Mouse (Mus musculus): ENCODE measurements around the gene Farp1. TPM values are rescaled to one million over a fixed set of nuclear protein-coding genes. Genes with fewer than 3 reads are reported as not detected.

Farp1 gene
- polyA plus RNA-seq, 1 experiment from 2014 or later, result 36.8 TPM

DNA sequence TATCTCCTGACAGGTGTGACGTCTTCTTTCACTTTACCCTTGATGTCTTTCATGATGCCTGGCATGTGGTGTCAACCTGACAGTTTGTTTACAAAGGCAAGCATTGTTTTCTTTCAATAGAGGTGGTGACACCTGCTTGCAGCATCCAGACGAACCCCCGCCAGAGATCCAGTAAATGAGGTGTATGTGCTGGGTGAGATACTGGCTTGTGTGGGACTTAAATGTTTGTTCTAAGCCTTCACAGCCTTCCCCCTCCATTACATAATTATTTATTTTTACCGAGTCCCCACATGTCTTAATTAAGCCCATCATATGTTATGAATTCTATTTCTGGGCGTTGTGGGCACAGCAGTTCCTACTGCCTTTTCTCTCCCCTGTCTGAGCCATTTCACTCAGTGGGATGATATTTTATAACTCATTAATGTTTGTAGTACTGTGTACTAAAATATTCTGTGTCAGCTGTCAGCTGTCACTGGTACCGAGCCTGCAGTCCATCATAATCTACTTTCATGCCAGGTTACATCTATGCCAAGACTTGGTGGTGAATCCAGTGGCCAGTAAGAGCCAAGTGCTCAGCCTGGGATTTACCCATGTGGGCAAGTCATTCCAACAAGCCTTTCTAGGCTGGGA, 130.5 kb downstream of the Farp1 start:
- Histone ChIP-seq H3K9ac (no peak overlapping the region), H3K4me2 (no peak overlapping the region), H3K9me3 (ENCODE audit: low read depth, low read length) (no peaks in the 10 kb centered on the region), H3K27ac (ENCODE audit: low read depth) (peak overlapping the region; percentile 48; the same call in 1 of the 2 replicates), H3K4me1 (ENCODE audit: insufficient read depth) (no peaks in the 10 kb centered on the region), H3K4me3 (ENCODE audit: low read depth, low read length) (no peak overlapping the region), H3K36me3 (ENCODE audit: insufficient read depth) (no peaks in the 10 kb centered on the region), H3K27me3 (ENCODE audit: insufficient read depth, low read length) (no peaks in the 10 kb centered on the region)
- WGBS, result 58% methylated on average over 6 of the region's 6 CpGs
- DNase-seq, result no peak
- no peak for TF ChIP-seq CTCF (IDR thresholded peaks at IDR 0.05; ENCODE audit: low read depth)
- ATAC-seq (ENCODE audit: insufficient read depth), result no peak

GRCm38 (mm10) chr14:121166038-121166436, 131.0 kb downstream of the Farp1 start:
- no peaks in the 10 kb centered on the region for H3K27me3 ChIP-seq (ENCODE audit: insufficient read depth, low read length)
- no peak overlapping the region for H3K9ac ChIP-seq
- ATAC-seq (ENCODE audit: insufficient read depth) (no peak), DNase-seq (no peak)
- H3K4me3 ChIP-seq (ENCODE audit: low read depth, low read length), result no peak overlapping the region
- H3K27ac ChIP-seq (ENCODE audit: low read depth), result no peak overlapping the region
- H3K36me3 ChIP-seq (ENCODE audit: insufficient read depth), result no peaks in the 10 kb centered on the region
- TF ChIP-seq CTCF (IDR thresholded peaks at IDR 0.05; ENCODE audit: low read depth), result no peak
- H3K9me3 ChIP-seq (ENCODE audit: low read depth, low read length), result no peaks in the 10 kb centered on the region
- WGBS, result 72% methylated on average over 7 of the region's 7 CpGs
- H3K4me1 ChIP-seq (ENCODE audit: insufficient read depth), result no peaks in the 10 kb centered on the region
- no peak overlapping the region for H3K4me2 ChIP-seq

- 76% methylated on average over 3 of the region's 3 CpGs for WGBS
- no peaks in the 10 kb centered on the region for H3K9me3 ChIP-seq (ENCODE audit: low read depth, low read length)
These were observed 133.7 kb downstream of the Farp1 start for GRCm38 (mm10) chr14:121168716-121169115.

GRCm38 (mm10) chr14:121170321-121170720, 135.3 kb downstream of the Farp1 start:
- 45% methylated on average over 9 of the region's 9 CpGs for WGBS
- Histone ChIP-seq H3K9ac (no peak overlapping the region), H3K9me3 (ENCODE audit: low read depth, low read length) (no peaks in the 10 kb centered on the region), H3K4me2 (no peak overlapping the region), H3K27me3 (ENCODE audit: insufficient read depth, low read length) (no peaks in the 10 kb centered on the region), H3K27ac (ENCODE audit: low read depth) (peak overlapping the region; percentile 1), H3K36me3 (ENCODE audit: insufficient read depth) (0 out of 2 replicates have a peak, but pooled peaks cover 3% of the 10 kb centered on the region), H3K4me3 (ENCODE audit: low read depth, low read length) (no peak overlapping the region), H3K4me1 (ENCODE audit: insufficient read depth) (peaks cover 5% of the 10 kb centered on the region; the same call in 1 of the 2 replicates)
- no peak for DNase-seq
- TF ChIP-seq CTCF (IDR thresholded peaks at IDR 0.05; ENCODE audit: low read depth), result no peak
- no peak; the same call in 1 of the 2 replicates for ATAC-seq (ENCODE audit: insufficient read depth)

More at GRCm38 (mm10) chr14:121168716-121169115, 133.7 kb downstream of the Farp1 start:
- Histone ChIP-seq H3K4me2 (no peak overlapping the region), H3K9ac (no peak overlapping the region), H3K4me3 (ENCODE audit: low read depth, low read length) (no peak overlapping the region), H3K36me3 (ENCODE audit: insufficient read depth) (no peaks in the 10 kb centered on the region), H3K27ac (ENCODE audit: low read depth) (no peak overlapping the region), H3K4me1 (ENCODE audit: insufficient read depth) (0 out of 2 replicates have a peak, but pooled peaks cover 5% of the 10 kb centered on the region), H3K27me3 (ENCODE audit: insufficient read depth, low read length) (no peaks in the 10 kb centered on the region)
- no peak for TF ChIP-seq CTCF (IDR thresholded peaks at IDR 0.05; ENCODE audit: low read depth)
- DNase-seq (no peak), ATAC-seq (ENCODE audit: insufficient read depth) (no peak)

- H3K27ac ChIP-seq (ENCODE audit: low read depth), result peak overlapping the region; percentile 30; the same call in 1 of the 2 replicates
- ATAC-seq (ENCODE audit: insufficient read depth), result 0 out of 2 replicates have a peak, but pooled peaks have one; percentile 39
- H3K4me2 ChIP-seq, result no peak overlapping the region
- H3K9me3 ChIP-seq (ENCODE audit: low read depth, low read length), result no peaks in the 10 kb centered on the region
- no peaks in the 10 kb centered on the region for H3K27me3 ChIP-seq (ENCODE audit: insufficient read depth, low read length)
- WGBS, result 55% methylated on average over 19 of the region's 19 CpGs
- TF ChIP-seq CTCF (IDR thresholded peaks at IDR 0.05; ENCODE audit: low read depth), result no peak
- H3K4me3 ChIP-seq (ENCODE audit: low read depth, low read length), result no peak overlapping the region
- no peak overlapping the region for H3K9ac ChIP-seq
- H3K4me1 ChIP-seq (ENCODE audit: insufficient read depth), result peaks cover 9% of the 10 kb centered on the region; the same call in 1 of the 2 replicates
- DNase-seq, result no peak
- H3K36me3 ChIP-seq (ENCODE audit: insufficient read depth), result 0 out of 2 replicates have a peak, but pooled peaks cover 3% of the 10 kb centered on the region
These were observed 137.4 kb downstream of the Farp1 start for GRCm38 (mm10) chr14:121172065-121173036.

DNA sequence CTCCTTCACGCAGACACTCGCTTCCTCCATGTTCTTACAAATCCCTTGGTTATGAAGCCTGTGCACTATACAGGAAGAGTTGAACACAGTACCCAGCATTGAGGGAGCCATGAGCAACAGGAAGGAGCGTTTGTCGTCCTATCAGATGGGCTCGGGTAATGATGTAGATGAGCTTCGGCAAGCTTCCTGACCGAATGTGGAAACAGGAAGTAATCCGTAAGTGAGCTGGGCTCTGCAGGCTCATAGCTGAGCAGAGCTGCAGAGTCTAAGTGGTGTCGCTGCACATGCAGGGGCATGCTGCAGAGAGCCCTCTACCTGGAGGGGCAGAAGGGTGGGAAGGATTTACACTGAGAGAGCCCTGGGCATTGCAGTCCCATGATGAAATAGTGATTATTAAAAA, 140.4 kb downstream of the Farp1 start:
- Histone ChIP-seq H3K4me2 (no peak overlapping the region), H3K4me3 (ENCODE audit: low read depth, low read length) (no peak overlapping the region), H3K27me3 (ENCODE audit: insufficient read depth, low read length) (no peaks in the 10 kb centered on the region), H3K27ac (ENCODE audit: low read depth) (no peak overlapping the region), H3K36me3 (ENCODE audit: insufficient read depth) (0 out of 2 replicates have a peak, but pooled peaks cover 3% of the 10 kb centered on the region), H3K4me1 (ENCODE audit: insufficient read depth) (peaks cover 9% of the 10 kb centered on the region; the same call in 1 of the 2 replicates), H3K9ac (no peak overlapping the region), H3K9me3 (ENCODE audit: low read depth, low read length) (no peaks in the 10 kb centered on the region)
- TF ChIP-seq CTCF (IDR thresholded peaks at IDR 0.05; ENCODE audit: low read depth), result no peak
- peak; percentile 36 for DNase-seq
- 61% methylated on average over 9 of the region's 9 CpGs for WGBS
- peak; percentile 35; the same call in 1 of the 2 replicates for ATAC-seq (ENCODE audit: insufficient read depth)

All from lung, embryonic 14.5 days (tissue).